Mouse (Mus musculus): Measurements from ENCODE around the gene Xkr8.
"Not testable (repeated sequence)": the region's sequence is repeated elsewhere in the genome, so short reads cannot be mapped to it uniquely, and the experiment has no call there.

Gene Xkr8

DNA sequence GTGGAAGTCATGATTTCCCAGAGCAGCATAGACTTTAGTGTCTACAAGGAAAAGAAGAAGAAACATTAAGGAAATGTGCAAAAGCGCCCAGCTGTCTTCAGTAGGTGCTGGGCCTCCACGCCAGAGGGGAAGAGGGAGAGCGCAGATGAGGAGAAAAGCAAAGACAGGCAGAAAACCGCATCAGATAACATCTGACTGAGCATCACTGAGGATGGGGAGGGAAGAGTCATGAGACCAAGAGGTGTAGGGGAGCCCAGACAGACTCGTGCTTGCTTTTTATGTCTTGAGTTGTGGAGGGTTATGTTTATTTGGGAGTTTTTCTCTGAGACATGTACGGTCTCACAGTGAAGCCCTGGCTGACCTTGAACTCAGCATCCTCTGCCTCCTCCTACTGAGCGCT, 9.1 kb upstream of the Xkr8 start:
- intact Hi-C loops (cut with DNase I) = no loop called here

DNA sequence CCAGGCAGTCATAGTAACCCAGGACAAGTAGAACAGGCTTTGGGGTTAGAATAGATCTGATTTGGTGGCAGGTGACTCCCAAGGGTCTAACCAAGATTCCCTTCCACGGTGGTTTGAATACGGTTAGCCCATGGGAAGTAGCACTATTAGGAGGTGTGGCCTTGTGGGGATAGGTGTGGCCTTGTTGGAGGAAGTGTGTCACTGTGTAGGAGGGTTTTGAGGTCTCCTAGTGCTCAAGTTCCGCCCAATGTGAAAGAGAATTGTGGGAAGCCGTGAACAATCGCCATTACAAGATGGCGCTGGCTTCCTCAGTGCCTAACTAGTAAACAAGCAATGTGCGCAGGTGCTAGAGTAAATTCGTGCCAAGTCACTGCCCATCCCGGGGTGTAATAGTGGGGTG, 4.8 kb upstream of the Xkr8 start:
- intact Hi-C loops (cut with DNase I) = not testable (repeated sequence)

GRCm38 (mm10) chr4:132735894-132736293, 3.5 kb upstream of the Xkr8 start:
- intact Hi-C loops (cut with DNase I) = no loop called here

- intact Hi-C loops (cut with DNase I) = no loop called here
Measured at GRCm38 (mm10) chr4:132735389-132735788, 3.0 kb upstream of the Xkr8 start.

DNA sequence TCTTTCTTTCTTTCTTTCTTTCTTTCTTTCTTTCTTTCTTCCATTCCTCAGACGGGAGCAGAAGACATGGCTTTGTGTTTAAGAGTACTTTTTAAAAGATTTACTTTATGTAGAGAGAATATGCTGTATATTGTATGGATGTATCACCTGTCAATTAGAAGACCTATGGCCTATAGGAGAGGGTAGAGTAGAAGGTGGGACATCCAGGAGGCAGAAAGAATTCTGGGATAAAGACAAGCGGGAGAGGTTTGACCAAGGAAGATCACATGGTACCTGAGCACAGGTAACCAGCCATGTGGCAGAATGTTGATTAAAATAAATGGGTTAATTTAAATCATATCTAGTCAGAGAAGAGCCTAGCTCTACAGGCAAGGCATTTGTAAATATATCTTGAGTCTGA, 2.4 kb upstream of the Xkr8 start:
- intact Hi-C loops (cut with DNase I) = no loop called here

DNA sequence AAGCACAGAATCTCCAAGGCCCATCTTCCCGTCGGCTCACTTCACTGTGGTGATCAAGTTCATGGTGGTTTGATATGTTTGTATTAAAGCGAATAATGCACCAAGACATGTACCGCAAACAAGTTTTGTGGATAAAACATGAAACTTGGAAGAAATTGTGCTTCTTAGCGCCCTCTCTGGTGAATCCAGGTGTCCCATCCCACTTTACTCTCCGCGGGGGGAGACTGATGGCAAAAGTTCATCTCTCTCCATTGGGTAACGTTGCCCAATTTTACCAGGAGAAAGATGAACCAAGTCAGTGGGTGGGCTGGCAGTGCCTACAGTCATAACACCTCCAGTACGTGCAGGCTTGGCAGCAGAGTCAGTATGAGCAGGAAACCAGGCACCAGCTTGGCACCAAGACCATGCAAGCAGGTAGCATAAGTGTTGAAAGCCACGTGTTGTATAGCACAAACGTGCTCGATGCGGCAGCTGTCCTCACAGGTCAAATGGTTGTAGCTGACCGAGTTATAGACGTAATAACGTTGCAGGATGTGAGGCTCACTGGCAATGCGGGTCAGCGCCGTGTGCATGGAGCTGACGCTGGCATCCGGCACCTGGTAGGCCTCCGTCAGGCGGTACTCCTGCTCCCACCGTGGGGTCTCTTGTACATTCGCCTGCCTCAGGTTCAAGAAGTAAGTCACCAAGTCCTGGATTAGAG, 875 bp upstream of the Xkr8 start:
- intact Hi-C loops (cut with DNase I) = no loop called here

DNA sequence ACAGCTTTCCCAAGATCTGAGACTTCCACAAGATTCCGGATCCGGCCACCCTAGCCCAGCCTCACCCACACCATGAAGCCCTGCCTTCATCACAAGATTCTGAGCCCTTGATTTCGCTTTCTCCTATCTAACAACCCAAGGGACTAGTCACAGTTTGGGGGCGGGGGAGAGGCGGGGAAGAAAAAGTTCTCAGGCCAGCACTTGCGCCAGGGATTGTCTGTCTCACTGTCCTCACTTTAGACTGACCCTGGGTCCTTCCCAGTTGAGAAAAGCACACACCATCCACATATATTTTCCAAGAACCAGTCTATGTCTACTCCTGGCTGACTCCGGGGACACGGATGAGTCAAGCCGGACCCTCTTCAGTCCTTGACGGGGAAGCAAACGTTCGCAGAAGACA, 730 bp downstream of the Xkr8 start:
- intact Hi-C loops (cut with DNase I) = no loop called here

- intact Hi-C loops (cut with DNase I) = no loop called here
Measured at GRCm38 (mm10) chr4:132728233-132728632, 4.1 kb downstream of the Xkr8 start.

- intact Hi-C loops (cut with DNase I) = no loop called here
Measured at GRCm38 (mm10) chr4:132718251-132718650, 14.1 kb downstream of the Xkr8 start.

GRCm38 (mm10) chr4:132713181-132713580, 19.2 kb downstream of the Xkr8 start:
- intact Hi-C loops (cut with DNase I) = no loop called here

DNA sequence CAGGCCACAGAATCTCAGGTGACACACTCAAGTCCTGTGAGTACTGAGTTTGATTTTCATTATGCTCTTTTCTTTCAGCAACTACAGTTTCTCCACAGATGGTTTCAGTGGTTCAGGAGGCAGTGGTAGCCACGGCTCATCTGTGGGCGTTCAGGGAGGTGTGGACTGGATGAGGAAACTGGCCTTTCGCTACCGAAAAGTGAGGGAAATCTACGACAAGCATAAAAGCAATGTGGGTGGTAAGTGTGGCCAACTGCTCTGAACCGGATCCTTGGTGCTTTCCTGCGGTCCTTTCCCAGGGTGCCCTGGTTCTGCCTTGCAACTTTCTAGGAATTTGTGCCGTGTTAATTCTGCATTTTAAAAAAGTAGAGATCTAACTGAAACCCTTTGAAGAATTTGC, 25.5 kb downstream of the Xkr8 start:
- intact Hi-C loops (cut with DNase I) = no loop called here

GRCm38 (mm10) chr4:132702076-132702475, 30.3 kb downstream of the Xkr8 start:
- intact Hi-C loops (cut with DNase I) = no loop called here

DNA sequence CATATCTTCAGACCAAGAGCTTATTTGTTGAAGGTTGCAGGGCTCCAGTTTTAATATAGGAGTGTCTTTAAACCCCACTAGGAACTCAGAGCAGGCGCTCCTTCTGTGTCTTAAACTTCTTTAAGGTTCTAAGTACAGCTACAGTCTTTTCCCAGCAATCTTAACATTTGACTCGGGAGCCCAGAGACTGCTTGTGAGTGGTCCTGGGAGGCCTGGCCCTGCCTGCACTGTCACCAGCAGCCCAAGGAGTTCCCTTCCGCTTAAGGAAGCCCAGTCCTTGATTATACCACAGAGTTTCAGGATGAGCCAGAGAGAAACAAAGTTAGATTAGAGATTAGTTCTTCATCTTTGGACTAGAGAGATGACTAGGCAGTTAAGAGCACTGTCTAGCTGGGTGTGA, 39.0 kb downstream of the Xkr8 start:
- intact Hi-C loops (cut with DNase I) = no loop called here

- intact Hi-C loops (cut with DNase I) = no loop called here
Measured at GRCm38 (mm10) chr4:132689634-132690033, 42.7 kb downstream of the Xkr8 start.

- intact Hi-C loops (cut with DNase I) = loop anchor here (2.0 kb wide), 1 partner anchor 132 kb away; no protein-coding TSS in a partner anchor
Measured at GRCm38 (mm10) chr4:132676771-132677539, 55.4 kb downstream of the Xkr8 start.

Data from adrenal gland (tissue).